Mouse (Mus musculus): ENCODE results near the gene Tbp. TPM values are rescaled to one million over a fixed set of nuclear protein-coding genes. Genes with fewer than 3 reads are reported as not detected.
A peak's percentile ranks its signal among the peaks of the same experiment; 100 is the strongest.

Tbp gene
- polyA plus RNA-seq, 1 experiment from 2014 or later, result 57.3 TPM

GRCm38 (mm10) chr17:15546440-15546839 is 46.8 kb downstream of the Tbp start:
- no peak overlapping the region for H3K4me3 ChIP-seq
- 74% methylated on average over 4 of the region's 4 CpGs for WGBS
- H3K4me2 ChIP-seq, result no peak overlapping the region
- no peaks in the 10 kb centered on the region for H3K27me3 ChIP-seq
- H3K4me1 ChIP-seq (replicated peaks), result no peaks in the 10 kb centered on the region
- no peak for ATAC-seq (ENCODE audit: low FRiP score)
- 0 out of 2 replicates have a peak, but pooled peaks cover 6% of the 10 kb centered on the region for H3K36me3 ChIP-seq
- peaks cover 5% of the 10 kb centered on the region; the same call in 1 of the 2 replicates for H3K9me3 ChIP-seq
- H3K27ac ChIP-seq, result no peak overlapping the region
- no peak overlapping the region for H3K9ac ChIP-seq

GRCm38 (mm10) chr17:15549713-15550112 is 50.0 kb downstream of the Tbp start:
- Histone ChIP-seq H3K4me3 (no peak overlapping the region), H3K9me3 (peaks cover 5% of the 10 kb centered on the region; the same call in 1 of the 2 replicates), H3K9ac (no peak overlapping the region), H3K36me3 (peaks cover 5% of the 10 kb centered on the region; the same call in 1 of the 2 replicates), H3K4me2 (no peak overlapping the region), H3K27ac (no peak overlapping the region), H3K27me3 (no peaks in the 10 kb centered on the region), H3K4me1 (replicated peaks) (no peaks in the 10 kb centered on the region)
- no peak for ATAC-seq (ENCODE audit: low FRiP score)
- WGBS, result 42% methylated on average over 1 of the region's 1 CpGs

DNA sequence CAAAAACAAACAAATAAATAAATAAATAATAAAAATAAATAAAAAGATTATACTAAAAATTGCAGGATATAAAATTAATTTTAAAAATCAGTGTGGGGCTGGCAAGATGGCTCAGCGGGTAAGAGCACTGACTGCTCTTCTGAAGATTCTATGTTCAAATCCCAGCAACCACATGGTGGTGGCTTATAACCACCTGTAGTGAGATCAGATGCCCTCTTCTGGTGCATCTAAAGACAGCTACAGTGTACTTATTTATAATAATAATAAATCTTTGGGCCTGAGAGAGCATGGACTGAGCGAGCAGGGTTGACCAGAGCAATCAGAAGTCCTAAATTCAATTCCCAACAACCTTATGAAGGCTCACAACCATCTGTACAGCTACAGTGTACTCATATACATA is 60.3 kb downstream of the Tbp start:
- Histone ChIP-seq H3K4me2 (no peak overlapping the region), H3K27ac (no peak overlapping the region), H3K36me3 (no peaks in the 10 kb centered on the region), H3K9me3 (no peaks in the 10 kb centered on the region), H3K9ac (no peak overlapping the region), H3K4me3 (no peak overlapping the region), H3K4me1 (replicated peaks) (peaks cover 6% of the 10 kb centered on the region), H3K27me3 (no peaks in the 10 kb centered on the region)
- ATAC-seq (ENCODE audit: low FRiP score), result no peak
- 88% methylated on average over 2 of the region's 2 CpGs for WGBS

DNA sequence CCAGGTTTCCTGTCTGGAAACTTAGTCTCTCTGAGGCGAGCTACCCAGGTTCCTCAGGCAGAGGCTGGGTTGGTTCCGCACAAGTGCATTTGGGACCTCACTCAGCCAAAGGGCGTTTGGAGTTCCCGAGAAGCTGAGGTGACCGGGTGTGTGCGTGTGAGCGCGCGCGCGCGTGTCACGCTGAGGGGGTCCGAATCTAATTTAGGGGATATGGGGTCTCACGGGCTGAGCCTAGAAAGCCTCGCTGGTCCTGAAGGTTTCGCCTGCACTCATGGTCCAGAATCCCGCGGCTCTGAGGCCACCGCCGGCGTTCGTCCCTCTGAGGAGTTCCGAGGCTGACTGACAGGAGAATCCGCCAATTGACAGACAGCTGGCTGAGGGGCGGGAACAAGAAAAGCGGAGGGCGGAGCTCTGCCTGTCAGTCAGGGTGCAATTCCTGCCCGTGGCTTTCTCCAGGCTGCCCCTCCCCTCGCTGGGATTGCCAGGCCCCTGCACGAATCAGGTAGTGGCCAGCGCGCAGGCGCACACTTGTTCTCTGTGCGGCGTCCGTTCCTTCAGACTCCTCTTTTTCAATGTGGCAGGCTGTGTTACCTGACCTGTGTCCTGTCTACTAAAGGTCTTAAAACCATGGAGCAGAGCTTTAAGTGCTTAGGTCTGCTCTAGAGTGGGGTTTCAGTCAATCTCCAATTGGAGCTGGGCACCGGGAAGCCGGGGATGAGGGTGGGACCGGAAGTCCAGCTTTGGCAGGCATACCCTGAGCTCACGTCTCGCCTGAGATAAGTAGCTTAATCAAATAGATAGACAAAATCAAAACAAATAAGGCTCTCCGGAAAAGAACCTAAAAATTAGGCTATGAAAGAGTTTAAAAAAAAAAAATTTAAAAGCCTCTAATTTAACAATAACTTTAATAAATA is 64.6 kb downstream of the Tbp start, which contains the start of gene Prdm9:
Prdm9 (minus strand) TSS at position 341 of the 914 bp plus-strand sequence.
- Histone ChIP-seq H3K9ac (peak within 1 kb of the TSS; percentile 75), H3K9me3 (no peaks in the 10 kb centered on the region), H3K27me3 (no peaks in the 10 kb centered on the region), H3K4me3 (peak within 1 kb of the TSS; percentile 59), H3K36me3 (no peaks in the 10 kb centered on the region), H3K4me1 (replicated peaks) (peaks cover 6% of the 10 kb centered on the region), H3K4me2 (peak within 1 kb of the TSS; percentile 77), H3K27ac (peak within 1 kb of the TSS; percentile 93)
- ATAC-seq (ENCODE audit: low FRiP score), result peak; percentile 99
- under 1% methylated on average over 42 of the region's 43 CpGs for WGBS

DNA sequence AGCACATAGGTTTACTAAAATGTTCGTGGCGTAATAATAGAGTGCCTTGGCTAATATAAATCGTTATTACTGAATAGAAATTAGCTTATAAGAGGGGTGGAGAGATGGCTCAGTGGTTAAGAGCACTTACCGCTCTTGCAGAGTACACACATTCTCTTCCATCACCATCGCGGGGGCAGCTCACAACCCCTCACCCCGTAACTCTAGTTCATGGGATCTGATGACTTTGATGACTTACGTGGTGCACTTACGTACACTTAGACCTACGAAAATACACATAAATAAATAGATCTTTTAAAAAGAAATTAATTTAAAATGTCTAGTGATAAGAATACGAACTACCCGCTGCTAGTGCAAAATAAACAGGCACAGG is 65.2 kb downstream of the Tbp start:
- Histone ChIP-seq H3K4me2 (peak overlapping the region; percentile 59), H3K9ac (peak overlapping the region; percentile 75), H3K4me3 (peak overlapping the region; percentile 59), H3K27me3 (no peaks in the 10 kb centered on the region), H3K4me1 (replicated peaks) (peaks cover 6% of the 10 kb centered on the region), H3K27ac (peak overlapping the region; percentile 93), H3K36me3 (no peaks in the 10 kb centered on the region), H3K9me3 (no peaks in the 10 kb centered on the region)
- ATAC-seq (ENCODE audit: low FRiP score), result peak; percentile 21
- 49% methylated on average over 12 of the region's 12 CpGs for WGBS

DNA sequence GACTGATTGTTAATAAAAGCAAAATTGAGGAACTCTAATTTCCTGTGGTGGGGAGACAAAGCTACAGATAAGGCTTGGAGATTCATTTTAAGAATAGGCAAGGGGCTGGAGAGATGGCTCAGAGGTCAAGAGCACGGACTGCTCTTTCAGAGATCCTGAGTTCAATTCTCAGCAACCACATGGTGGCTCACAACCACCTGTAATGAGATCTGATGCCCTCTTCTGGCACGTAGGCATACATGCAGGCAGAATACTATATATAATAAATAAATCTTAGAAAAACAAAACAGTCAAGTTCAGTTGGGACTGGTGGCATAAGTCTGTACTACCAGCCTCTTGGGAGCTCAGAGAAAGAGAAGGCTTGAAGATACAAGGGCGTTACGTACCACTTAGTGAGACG is 67.2 kb downstream of the Tbp start:
- ATAC-seq (ENCODE audit: low FRiP score), result no peak
- no peaks in the 10 kb centered on the region for H3K36me3 ChIP-seq
- H3K27me3 ChIP-seq, result no peaks in the 10 kb centered on the region
- WGBS, result 75% methylated on average over 5 of the region's 5 CpGs
- no peak overlapping the region for H3K9ac ChIP-seq
- H3K4me1 ChIP-seq (replicated peaks), result peaks cover 6% of the 10 kb centered on the region
- H3K9me3 ChIP-seq, result no peaks in the 10 kb centered on the region
- H3K4me3 ChIP-seq, result no peak overlapping the region
- H3K4me2 ChIP-seq, result no peak overlapping the region
- no peak overlapping the region for H3K27ac ChIP-seq

- Histone ChIP-seq H3K4me1 (replicated peaks) (peaks cover 3% of the 10 kb centered on the region; the same call in 1 of the 2 replicates), H3K4me2 (no peak overlapping the region), H3K4me3 (no peak overlapping the region), H3K9me3 (no peaks in the 10 kb centered on the region), H3K27ac (no peak overlapping the region), H3K27me3 (peaks cover 18% of the 10 kb centered on the region), H3K9ac (no peak overlapping the region), H3K36me3 (no peaks in the 10 kb centered on the region)
- 76% methylated on average over 1 of the region's 1 CpGs for WGBS
- no peak for ATAC-seq (ENCODE audit: low FRiP score)
Measured at GRCm38 (mm10) chr17:15575056-15575455, 75.4 kb downstream of the Tbp start.

DNA sequence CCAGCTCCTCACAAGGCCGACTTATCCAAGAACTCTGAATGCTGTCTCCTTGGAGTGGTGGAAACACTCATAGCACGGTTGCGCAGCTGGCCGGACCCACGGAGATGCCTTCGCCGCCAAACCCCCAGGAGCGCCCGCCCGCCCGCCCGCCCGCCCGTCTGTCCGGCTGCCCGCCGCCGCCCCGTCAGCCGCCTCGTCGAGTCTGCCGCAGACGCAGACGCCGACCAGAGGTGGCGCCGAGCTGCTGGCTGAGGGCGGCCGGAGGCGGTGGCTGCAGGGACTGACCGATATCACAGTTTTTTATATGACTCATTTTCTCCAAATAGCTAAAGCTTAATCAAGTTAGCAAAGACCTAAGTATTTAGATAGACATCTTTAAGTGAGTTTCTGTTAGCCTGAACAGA is 77.6 kb downstream of the Tbp start:
- H3K4me2 ChIP-seq, result peak overlapping the region; percentile 54
- H3K36me3 ChIP-seq, result no peaks in the 10 kb centered on the region
- 1% methylated on average over 32 of the region's 32 CpGs for WGBS
- H3K27ac ChIP-seq, result no peak overlapping the region
- H3K27me3 ChIP-seq, result peaks cover 18% of the 10 kb centered on the region
- peaks cover 3% of the 10 kb centered on the region; the same call in 1 of the 2 replicates for H3K4me1 ChIP-seq (replicated peaks)
- H3K9me3 ChIP-seq, result no peaks in the 10 kb centered on the region
- ATAC-seq (ENCODE audit: low FRiP score), result peak; percentile 59; the same call in 1 of the 2 replicates
- peak overlapping the region; percentile 36 for H3K4me3 ChIP-seq
- peak overlapping the region; percentile 49; the same call in 1 of the 2 replicates for H3K9ac ChIP-seq

Other genes starting within 250 kb of the Tbp start
- gene Dll1, start 123.0 kb upstream of the Tbp start, polyA plus RNA-seq (2015; fragmentation: Nextera tagmentation; extraction: Ambion mirVana), result 27.1 and 29.7 TPM in 2 replicates
- gene Fam120b, start 103.7 kb upstream of the Tbp start, polyA plus RNA-seq (2015; fragmentation: Nextera tagmentation; extraction: Ambion mirVana), result 44.4 and 47.0 TPM in 2 replicates
- 264 and 265 TPM in 2 replicates for gene Psmb1, start 137 bp upstream of the Tbp start, polyA plus RNA-seq (2015; fragmentation: Nextera tagmentation; extraction: Ambion mirVana)
- gene Pdcd2, start 27.4 kb downstream of the Tbp start, polyA plus RNA-seq (2015; fragmentation: Nextera tagmentation; extraction: Ambion mirVana), result 70.9 and 76.3 TPM in 2 replicates
- 2.6 and 3.3 TPM in 2 replicates for gene Prdm9, start 64.5 kb downstream of the Tbp start, polyA plus RNA-seq (2015; fragmentation: Nextera tagmentation; extraction: Ambion mirVana)
- 20.9 and 22.9 TPM in 2 replicates for gene Chd1, start 205.1 kb downstream of the Tbp start, polyA plus RNA-seq (2015; fragmentation: Nextera tagmentation; extraction: Ambion mirVana)